Mouse (Mus musculus) small intestine, adult 2 months (tissue): ENCODE measurements at regions not wholly inside any gene's neighbourhood (a gene's known extent, or its start where the extent isn't known, plus 50 kb on each side); places are given as distances from the start of the nearest gene placed in this dataset.

Experiments
- H3K27ac ChIP-seq: fragments of 200-500 bp; 2 replicates; pipeline ENCODE4 v1.5.1; 2012; ENCODE audit warnings: low read depth, low read length, control low read depth, inconsistent platforms; ENCODE audit not compliant: insufficient read depth
- H3K27me3 ChIP-seq: fragments of 200-500 bp; 2 replicates; pipeline ENCODE4 v1.6.1; 2012; ENCODE audit warnings: mild to moderate bottlenecking, moderate library complexity, low read length, inconsistent platforms; ENCODE audit not compliant: control insufficient read depth, insufficient read depth
- H3K36me3 ChIP-seq: fragments of 200-500 bp; 2 replicates; pipeline ENCODE4 v1.6.1; 2012; ENCODE audit warnings: mild to moderate bottlenecking, low read length, control low read depth, inconsistent platforms; ENCODE audit not compliant: control insufficient read depth, insufficient read depth
- H3K4me1 ChIP-seq: fragments of 200-500 bp; 2 replicates; pipeline ENCODE4 v1.6.1; 2012; ENCODE audit warnings: low read length, inconsistent platforms, mixed read lengths; ENCODE audit not compliant: control insufficient read depth, insufficient read depth, insufficient read length
- H3K4me3 ChIP-seq: fragments of 200-500 bp; 2 replicates; pipeline ENCODE4 v1.5.1; 2012; ENCODE audit warnings: low read depth, mild to moderate bottlenecking, control low read depth, inconsistent platforms, low read length, moderate library complexity
- CTCF ChIP-seq: fragments of 200-500 bp; IDR thresholded peaks from 2 replicates; pipeline ENCODE4 v1.5.1; 2012; ENCODE audit warnings: low read depth, mild to moderate bottlenecking, control low read depth, inconsistent platforms, low read length, moderate library complexity, mixed read lengths; ENCODE audit not compliant: insufficient replicate concordance, insufficient read length; ENCODE audit errors: extremely low read depth
- POLR2A ChIP-seq: fragments of 200-500 bp; IDR thresholded peaks from 2 replicates; pipeline ENCODE4 v1.6.1; 2012; ENCODE audit warnings: low read depth, mild to moderate bottlenecking, control low read depth, inconsistent platforms, low read length, moderate library complexity
- WGBS: fragments of 180-500 bp; shearing (Covaris S2); methylation state at CpG from one replicate; pipeline ENCODE4 v1.1.7; 2018; 5-methylcytosine and 5-hydroxymethylcytosine counted together

DNA sequence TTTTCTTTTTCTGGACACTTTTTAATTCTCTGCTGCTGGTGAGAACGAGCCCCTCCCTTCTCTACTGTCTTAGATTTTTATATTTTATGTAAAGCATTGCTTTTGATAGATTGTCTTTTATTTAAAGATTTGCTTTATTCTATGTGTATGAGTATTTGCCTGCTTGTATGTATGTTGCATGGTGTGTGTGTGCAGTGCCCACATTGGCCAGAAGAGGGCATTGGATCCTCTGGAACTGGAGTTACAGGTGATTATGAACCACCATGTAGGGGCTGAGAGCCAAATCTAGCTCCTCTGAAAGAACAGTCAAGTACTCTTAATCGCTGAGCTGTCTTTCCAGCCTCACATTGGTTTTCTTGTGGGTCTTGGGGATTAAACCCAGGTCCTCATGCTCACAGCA lies 144.4 kb downstream of the Tpra1 start:
- H3K4me1 ChIP-seq = no peaks in the 10 kb centered on the region
- no peak for TF ChIP-seq CTCF
- TF ChIP-seq POLR2A = no peak
- H3K27me3 ChIP-seq = no peaks in the 10 kb centered on the region
- H3K27ac ChIP-seq = no peak overlapping the region
- 77% methylated on average over 2 of the region's 2 CpGs for WGBS
- H3K4me3 ChIP-seq = no peak overlapping the region
- no peaks in the 10 kb centered on the region for H3K36me3 ChIP-seq

DNA sequence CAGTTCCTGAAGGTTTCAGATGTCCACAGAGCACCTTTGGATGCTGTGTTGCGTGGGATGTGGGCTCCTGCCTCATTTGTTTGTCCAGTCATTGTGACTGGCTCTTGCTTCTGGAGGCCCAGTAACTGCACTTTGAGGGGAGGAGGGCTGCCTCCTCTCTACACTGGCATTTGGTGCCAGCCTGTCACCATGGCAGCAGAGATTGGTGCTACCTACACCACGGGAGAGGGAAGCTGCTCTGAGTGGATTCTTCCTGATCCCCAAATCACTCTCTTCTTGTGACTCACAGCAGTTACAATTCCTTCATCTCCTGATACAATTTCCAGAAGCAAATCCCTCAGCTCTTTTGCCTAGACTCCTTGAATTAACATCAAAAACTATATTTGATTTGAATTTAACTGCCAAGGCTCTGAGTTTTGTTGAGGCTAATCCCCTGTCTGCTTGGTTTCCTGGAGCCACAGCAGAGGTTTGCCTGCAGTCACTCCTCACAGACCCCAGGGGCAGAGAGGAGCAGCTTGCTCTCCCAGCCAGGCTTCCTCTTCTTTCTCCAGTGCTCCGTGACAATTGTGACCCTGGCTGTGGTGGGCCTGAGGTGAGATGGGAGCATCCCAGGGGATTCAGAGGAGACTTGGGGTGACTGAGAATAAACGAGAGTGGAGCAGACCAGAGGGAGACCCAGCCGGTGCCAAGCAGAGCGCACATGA lies 145.7 kb downstream of the Tpra1 start:
- Histone ChIP-seq H3K27me3 (no peaks in the 10 kb centered on the region), H3K4me3 (no peak overlapping the region), H3K4me1 (no peaks in the 10 kb centered on the region), H3K36me3 (no peaks in the 10 kb centered on the region), H3K27ac (no peak overlapping the region)
- WGBS = 53% methylated on average over 6 of the region's 6 CpGs
- TF ChIP-seq CTCF = no peak
- no peak for TF ChIP-seq POLR2A

- Histone ChIP-seq H3K36me3 (no peaks in the 10 kb centered on the region), H3K27me3 (no peaks in the 10 kb centered on the region)
- 43% methylated on average over 1 of the region's 1 CpGs for WGBS
Measured at GRCm38 (mm10) chr6:89049290-89049689, 147.2 kb downstream of the Tpra1 start.

DNA sequence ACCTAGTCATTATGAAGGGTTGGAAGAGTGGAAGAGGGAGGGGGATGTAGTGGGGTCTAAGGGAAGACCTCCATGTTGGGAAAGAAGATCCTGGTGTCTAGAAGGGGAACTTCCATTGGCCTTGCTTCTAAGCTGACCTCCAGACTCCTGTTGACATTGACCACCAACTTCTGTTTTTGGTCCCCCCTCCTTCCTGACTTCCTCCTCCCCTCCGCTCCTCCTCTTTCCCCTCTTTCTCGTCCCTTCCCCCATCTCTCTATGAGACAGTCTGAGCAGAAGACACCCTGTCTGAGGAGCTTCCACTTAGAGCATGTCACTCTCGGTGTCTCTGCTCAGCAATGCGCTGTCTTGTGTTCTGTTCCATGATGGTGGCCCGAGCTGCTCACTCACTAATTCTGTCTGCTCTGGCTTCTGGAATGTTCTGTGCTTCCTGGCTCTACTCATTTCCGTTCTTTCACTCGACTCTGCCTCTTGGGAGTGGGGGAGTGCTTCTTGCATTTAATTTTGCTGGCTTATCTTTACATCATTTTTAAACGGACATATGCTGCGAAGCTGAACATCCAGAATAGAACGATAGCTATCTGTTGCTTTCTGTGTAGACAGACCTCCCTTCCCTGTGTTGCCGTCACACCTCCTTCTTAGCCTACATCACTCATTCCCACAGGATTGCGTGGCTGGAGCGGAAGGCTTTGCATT lies 148.7 kb downstream of the Tpra1 start:
- WGBS = 79% methylated on average over 13 of the region's 13 CpGs
- Histone ChIP-seq H3K36me3 (no peaks in the 10 kb centered on the region), H3K4me1 (no peaks in the 10 kb centered on the region), H3K27ac (no peak overlapping the region), H3K27me3 (no peaks in the 10 kb centered on the region), H3K4me3 (no peak overlapping the region)
- TF ChIP-seq CTCF = no peak
- TF ChIP-seq POLR2A = no peak

More at GRCm38 (mm10) chr6:89049290-89049689, 147.2 kb downstream of the Tpra1 start:
- TF ChIP-seq POLR2A = no peak
- no peak for TF ChIP-seq CTCF
- H3K27ac ChIP-seq = no peak overlapping the region
- no peak overlapping the region for H3K4me3 ChIP-seq
- no peaks in the 10 kb centered on the region for H3K4me1 ChIP-seq

DNA sequence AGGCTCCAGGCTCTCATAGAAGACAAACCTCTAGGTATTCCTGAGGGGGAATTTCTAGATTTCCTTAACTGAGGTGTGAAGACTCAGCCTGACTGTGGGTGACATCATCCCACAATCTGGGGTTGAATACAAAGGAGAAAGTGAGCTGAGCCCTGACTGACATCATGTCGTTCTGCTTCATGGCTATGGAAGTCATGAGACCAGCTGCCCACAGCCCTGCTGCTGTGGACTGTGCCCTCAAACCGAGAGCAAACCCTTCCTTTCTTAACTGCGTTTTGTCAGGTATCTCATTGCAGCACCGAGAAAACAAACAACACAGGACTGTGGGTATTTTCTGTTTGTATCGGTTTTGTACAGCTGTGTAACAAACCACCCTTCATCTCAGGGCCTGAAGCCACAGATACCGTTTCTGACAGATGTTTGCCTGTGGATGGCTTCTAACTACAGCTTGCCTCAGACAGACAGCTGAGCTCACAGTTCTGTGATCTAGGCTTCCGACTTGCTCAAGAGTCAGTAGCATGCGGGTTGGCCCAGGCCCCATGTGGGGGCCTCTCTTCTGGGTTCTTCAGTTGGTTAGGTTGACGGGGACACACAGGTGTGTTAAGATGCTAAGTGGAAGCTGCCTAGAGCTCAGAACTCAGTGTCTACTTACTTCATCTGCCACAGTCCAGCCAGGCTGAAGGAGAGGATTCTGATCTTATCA lies 150.9 kb downstream of the Tpra1 start:
- Histone ChIP-seq H3K4me3 (no peak overlapping the region), H3K4me1 (no peaks in the 10 kb centered on the region), H3K27ac (no peak overlapping the region), H3K27me3 (no peaks in the 10 kb centered on the region), H3K36me3 (no peaks in the 10 kb centered on the region)
- WGBS = 67% methylated on average over 9 of the region's 9 CpGs
- TF ChIP-seq CTCF = no peak
- TF ChIP-seq POLR2A = no peak

DNA sequence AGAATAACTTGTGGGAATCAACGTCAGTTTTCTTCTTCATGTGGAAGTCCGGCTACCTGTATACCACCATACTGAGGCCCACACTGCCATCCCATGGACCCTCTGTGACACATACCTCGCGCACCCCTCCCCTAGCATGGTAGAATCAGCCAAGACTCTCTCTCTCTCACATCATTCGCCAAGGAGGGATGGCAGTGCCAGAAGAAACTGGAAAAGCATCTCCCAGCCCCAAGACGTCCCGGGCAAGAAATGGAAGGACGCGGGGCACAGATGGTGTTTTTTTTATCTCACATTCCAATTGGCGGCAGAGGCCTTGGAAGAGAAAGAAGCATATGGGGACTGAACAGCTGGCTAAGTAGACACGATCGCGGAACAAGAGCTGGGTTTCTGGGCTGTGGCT lies 152.0 kb downstream of the Tpra1 start:
- H3K27me3 ChIP-seq = no peaks in the 10 kb centered on the region
- no peaks in the 10 kb centered on the region for H3K36me3 ChIP-seq
- no peak overlapping the region for H3K4me3 ChIP-seq
- no peaks in the 10 kb centered on the region for H3K4me1 ChIP-seq
- TF ChIP-seq POLR2A = no peak
- no peak for TF ChIP-seq CTCF
- WGBS = 87% methylated on average over 13 of the region's 13 CpGs
- H3K27ac ChIP-seq = no peak overlapping the region

- H3K36me3 ChIP-seq = no peaks in the 10 kb centered on the region
- no peaks in the 10 kb centered on the region for H3K27me3 ChIP-seq
- no peak for TF ChIP-seq POLR2A
- TF ChIP-seq CTCF = no peak
- no peaks in the 10 kb centered on the region for H3K4me1 ChIP-seq
- WGBS = 71% methylated on average over 4 of the region's 4 CpGs
- no peak overlapping the region for H3K4me3 ChIP-seq
- no peak overlapping the region for H3K27ac ChIP-seq
Measured at GRCm38 (mm10) chr6:89059431-89059975, 157.5 kb downstream of the Tpra1 start.
